Mouse (Mus musculus) brain, embryonic 14.5 days (tissue): ENCODE measurements at regions not wholly inside any gene's neighbourhood (a gene's known extent, or its start where the extent isn't known, plus 50 kb on each side); places are given as distances from the start of the nearest gene placed in this dataset.

ENCODE experiments used
- DNase-seq: peaks from one replicate; pipeline ENCODE4 v3.0.0-alpha.2; 2011; ENCODE audit warnings: low read depth
- CTCF ChIP-seq: fragments of 200-500 bp; IDR thresholded peaks from 2 replicates; pipeline ENCODE4 v1.5.1; 2012; ENCODE audit warnings: inconsistent platforms, mild to moderate bottlenecking, moderate library complexity, borderline replicate concordance; ENCODE audit not compliant: insufficient read depth, insufficient read length; ENCODE audit errors: extremely low read depth
- POLR2A ChIP-seq: fragments of 200-500 bp; IDR thresholded peaks from 2 replicates; pipeline ENCODE4 v1.6.1; 2012; ENCODE audit warnings: mild to moderate bottlenecking, inconsistent platforms, borderline replicate concordance; ENCODE audit not compliant: poor library complexity, insufficient read depth, insufficient read length, severe bottlenecking; ENCODE audit errors: extremely low read depth

DNA sequence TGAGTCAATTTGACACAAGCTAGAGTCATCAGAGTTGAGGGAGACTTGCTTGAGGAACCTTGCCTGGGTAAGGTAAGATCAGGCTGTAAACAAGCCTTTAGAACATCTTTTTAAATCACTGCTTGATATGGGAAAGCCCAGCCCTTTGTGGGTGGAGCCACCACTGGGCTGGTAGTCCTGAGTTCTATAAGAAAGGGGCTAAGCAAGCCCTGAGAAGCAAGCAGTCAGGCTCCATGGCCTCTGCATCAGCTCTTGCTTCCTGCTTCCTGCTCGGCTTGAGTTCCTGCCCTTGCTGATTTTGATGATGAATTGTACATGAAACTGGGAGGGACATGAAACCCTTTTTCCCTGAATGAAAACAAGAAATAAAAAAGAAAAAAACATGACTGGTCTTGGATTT is 496.4 kb upstream of the Cdh11 start:
- TF ChIP-seq POLR2A (no peak), CTCF (no peak)
- no peak for DNase-seq

DNA sequence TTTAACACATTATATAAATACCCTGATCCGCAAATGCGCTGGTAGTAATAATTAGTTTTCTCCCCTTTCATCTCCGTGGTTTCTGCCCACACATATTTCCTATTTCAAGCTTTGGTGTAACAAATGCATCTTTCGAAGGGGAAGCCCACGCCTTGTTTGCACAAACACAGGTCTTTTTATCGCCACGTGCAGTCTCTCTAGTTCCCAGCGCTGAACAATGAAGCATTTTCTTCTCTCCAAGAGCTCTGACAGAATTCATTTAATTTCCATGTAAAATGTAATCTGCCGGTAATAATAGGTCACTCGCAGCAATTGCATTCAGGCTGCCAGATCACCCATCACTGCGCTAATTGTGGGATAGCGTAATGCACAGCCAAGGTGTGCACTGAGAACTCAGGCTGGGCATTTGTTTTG is 503.1 kb upstream of the Cdh11 start:
- peak; percentile 81 for DNase-seq
- TF ChIP-seq CTCF (no peak), POLR2A (no peak)

DNA sequence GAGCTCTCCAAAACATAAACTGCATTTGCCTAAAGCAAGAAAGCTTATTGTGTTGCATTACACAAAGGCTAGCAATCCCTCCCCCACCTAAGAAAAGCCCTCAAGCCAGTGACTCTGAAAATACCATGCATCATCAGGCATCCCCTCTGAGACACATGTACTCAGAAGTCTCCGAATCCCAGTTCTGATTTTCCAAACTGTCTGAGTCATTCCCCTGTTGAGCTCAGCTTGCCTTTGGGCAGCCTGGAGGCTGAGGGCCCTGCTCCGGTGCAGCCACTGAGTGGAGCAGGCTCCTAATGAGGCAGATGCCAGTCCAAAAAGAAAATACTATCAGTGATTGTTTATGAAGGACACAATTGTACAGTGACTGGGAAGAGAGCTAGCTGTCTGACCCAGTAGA is 507.5 kb upstream of the Cdh11 start:
- TF ChIP-seq POLR2A = no peak
- no peak for TF ChIP-seq CTCF
- no peak for DNase-seq

DNA sequence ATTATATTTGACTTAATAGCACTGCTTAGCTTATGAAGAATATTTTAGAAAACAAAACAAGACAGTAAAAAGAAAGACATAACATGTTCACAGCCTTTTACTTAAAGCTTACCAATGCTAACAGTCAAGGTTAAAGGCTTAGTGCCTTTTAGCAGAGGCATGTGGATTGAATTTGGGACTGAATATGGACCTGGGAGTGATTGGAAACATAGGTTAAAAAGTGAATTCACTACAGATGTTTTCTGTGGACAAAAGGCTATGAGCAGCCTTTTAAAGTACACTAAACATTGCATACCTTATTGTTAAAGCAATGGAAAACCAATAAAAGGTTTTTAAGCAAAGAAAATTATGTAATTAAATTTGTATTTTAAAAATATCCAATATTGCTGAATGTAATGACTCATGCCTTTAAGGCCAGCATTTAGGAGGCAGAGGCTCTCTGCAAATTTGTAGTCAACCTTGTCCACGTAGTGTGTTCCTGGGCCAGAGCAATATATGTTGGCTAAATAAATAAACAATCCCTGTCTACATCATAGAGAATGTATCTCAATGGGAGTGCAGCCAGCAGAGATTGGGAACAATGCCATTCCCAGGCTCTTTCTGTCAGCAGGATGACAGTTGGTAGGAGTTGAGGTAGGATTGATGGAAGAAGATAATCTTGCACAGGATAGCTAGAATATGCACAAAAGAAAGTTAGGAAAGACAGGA is 521.2 kb upstream of the Cdh11 start:
- TF ChIP-seq CTCF (no peak), POLR2A (no peak)
- DNase-seq = no peak

DNA sequence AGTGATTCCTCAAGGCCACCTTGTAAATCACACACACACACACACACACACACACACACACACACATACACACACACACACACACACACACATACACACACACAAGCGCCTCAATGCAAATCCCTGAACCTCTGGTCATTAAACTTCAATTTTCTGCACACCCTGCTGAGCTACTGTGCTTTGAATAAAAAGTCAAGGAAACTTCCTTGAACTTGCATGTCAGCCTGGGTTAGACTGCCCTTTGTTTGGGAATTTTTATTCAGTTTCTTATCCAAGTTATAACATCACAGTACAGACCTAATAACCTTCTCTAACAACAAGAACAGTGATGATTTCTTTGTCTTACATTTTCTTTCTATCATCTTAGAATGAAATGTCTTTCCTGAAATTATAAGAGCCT is 528.1 kb upstream of the Cdh11 start:
- peak; percentile 30 for DNase-seq
- TF ChIP-seq POLR2A (no peak), CTCF (no peak)

DNA sequence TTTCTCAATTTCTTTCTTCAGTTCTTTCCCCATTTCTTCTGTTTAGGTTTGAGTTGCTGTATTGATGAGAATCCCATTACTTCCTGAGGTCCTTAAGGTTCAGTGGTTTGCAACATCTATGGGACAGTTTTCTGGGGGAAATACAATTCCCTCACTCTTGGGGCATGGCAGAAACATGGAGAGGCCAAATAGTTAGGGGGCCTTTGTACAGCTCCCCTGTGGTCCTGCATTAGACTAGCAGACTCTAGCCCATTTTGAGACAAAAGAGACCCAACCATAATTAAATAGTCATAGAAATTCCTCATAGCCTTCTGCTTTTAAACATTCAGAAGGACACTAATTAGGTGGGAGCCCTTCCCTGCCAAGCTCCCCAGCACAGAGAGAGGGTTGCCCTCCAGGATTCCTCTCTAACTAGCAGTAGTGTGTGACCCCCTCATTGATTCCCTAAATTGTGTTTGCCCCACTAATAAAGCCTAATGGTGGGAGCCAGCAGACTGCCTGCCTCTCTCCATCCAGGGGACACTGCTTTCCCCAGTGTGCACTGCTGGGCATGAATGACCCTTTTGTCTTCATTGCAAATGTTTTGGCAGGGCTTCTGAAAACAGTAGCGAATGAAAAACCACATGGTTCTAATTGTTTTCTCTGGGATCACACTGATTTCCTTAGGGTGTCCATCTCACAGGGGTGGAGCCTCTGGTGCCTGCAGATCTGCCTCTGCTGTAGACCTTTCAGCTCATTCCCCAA is 529.0 kb upstream of the Cdh11 start:
- TF ChIP-seq POLR2A (no peak), CTCF (no peak)
- peak; percentile 96 for DNase-seq

DNA sequence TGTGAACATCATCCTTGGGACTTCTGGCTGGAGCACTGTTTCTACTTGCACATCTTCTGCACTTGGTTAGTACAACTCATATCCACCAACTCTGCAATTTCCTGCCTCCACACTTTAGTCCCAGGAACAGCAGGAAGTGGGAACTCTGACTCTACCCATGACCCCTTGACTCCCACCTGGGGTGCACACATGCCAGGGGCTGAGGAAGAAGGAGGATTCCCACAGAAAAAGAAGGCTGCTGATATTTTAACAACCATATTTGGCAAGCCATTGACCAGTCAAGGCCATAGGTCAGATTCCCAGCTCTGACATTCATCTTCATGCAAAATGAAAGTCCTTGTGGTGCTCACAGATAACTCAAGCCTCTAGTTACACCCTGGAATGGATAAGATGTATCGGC is 530.3 kb upstream of the Cdh11 start:
- DNase-seq = no peak

DNA sequence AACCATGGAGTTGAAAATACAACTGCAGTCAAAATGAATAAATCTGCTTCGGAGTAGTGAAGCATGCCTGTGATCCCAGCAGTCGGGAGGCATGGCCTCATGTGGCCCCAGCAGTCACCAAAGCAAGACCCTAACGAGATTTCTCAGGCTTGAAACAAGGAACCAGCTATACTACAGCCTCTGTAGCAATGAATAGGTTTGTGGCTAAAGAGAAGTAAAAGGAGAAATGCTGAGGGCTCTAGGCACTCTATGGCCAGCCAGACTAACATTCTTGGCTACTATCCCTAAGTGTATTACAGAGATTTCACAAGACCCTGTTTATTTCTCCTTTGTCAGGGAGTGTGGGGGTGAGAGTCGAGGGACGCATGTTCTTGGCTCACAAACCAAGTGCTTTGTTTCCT is 531.2 kb upstream of the Cdh11 start:
- TF ChIP-seq POLR2A (no peak), CTCF (no peak)
- DNase-seq = peak; percentile 50

More for the DNA sequence above, 530.3 kb upstream of the Cdh11 start:
- no peak for TF ChIP-seq POLR2A
- TF ChIP-seq CTCF = no peak

DNA sequence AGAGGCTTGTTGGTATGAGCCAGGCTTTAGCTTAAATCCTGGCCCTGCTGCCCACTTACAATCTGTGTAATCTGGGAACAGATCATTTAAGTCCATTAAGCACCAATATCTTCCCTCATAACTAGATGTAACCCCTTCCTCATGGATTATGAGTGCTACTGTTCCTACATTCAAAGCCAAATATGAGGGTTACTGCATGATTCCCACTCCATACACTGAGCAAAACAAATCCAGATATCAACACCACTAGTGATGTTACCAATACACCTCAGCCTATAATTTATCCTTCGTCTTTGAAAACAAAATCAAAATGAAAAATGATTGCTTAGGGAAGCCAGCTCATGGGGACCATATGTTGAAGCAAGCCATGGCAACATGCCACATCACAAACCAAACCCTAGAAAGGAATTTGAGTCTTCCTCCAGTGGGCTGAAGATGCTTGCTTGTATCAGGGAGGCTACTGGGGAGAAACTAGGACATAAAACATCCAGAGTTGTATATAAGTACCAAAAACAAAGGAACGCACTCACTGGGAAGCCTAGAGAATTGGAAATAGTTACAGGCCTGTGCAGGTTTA is 531.8 kb upstream of the Cdh11 start:
- DNase-seq = no peak

DNA sequence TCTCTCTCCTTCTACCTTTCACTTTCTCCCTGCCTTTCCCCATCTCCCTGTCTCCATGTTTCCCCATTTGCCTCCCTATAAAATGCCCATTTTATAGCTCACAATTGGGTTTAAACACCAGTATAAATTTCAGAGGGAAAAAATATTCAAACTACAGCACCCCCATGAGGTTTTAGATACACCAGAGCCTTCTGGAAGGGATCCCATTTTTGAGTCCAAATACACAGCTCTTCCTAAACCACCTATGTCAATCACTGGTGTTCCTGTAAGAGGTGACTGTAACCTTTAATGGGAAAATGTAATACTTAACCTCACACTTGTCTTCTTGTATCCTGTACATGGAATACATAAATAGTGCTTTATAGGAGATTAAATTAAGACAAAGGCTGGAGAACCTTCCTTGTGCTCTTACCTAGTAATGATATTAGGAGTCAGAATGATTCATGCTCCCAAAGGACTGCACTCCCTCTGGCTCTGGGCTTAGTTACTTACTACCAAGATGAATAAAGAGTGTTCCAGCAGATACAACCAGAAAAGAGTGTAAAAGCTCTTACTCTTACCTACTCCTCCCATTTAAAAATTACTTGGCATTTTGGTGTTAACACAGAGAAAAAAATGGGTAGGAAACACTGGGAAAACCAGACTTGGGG is 538.7 kb upstream of the Cdh11 start:
- no peak for DNase-seq
- no peak for TF ChIP-seq CTCF

More for the DNA sequence above, 531.8 kb upstream of the Cdh11 start:
- TF ChIP-seq CTCF = no peak

DNA sequence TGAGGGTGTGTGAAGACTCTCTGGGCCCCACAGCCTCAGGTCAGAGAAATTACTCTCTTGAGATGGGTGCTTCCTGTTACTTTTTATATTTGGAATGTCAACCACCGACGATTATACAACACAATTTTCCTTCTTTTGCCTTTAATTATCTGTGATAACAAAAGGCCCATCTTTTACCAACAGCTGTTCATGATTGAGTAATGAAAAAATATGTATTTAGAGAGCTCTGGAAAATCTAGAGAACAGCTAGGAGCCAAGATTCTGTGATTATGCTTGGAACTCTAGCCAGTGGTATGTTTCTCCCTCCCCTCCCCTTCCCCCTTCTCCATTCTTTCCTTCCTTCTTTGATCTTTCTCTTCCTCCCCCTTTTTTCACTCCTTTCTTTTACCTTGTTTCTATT is 546.0 kb upstream of the Cdh11 start:
- no peak for DNase-seq
- no peak for TF ChIP-seq CTCF
- TF ChIP-seq POLR2A = no peak
